Mouse (Mus musculus) spleen, adult 2 months (tissue): Measurements from ENCODE around the gene Pla2g2f.

Experiments
- CTCF ChIP-seq: fragments of 200-500 bp; IDR thresholded peaks from 2 replicates; pipeline ENCODE4 v1.5.1; 2011; ENCODE audit warnings: mild to moderate bottlenecking, inconsistent platforms; ENCODE audit not compliant: insufficient read depth, insufficient read length, insufficient replicate concordance; ENCODE audit errors: extremely low read depth
- POLR2A ChIP-seq: fragments of 200-500 bp; IDR thresholded peaks from 2 replicates; pipeline ENCODE4 v1.6.1; 2011; ENCODE audit warnings: low read depth, low read length, inconsistent platforms

DNA sequence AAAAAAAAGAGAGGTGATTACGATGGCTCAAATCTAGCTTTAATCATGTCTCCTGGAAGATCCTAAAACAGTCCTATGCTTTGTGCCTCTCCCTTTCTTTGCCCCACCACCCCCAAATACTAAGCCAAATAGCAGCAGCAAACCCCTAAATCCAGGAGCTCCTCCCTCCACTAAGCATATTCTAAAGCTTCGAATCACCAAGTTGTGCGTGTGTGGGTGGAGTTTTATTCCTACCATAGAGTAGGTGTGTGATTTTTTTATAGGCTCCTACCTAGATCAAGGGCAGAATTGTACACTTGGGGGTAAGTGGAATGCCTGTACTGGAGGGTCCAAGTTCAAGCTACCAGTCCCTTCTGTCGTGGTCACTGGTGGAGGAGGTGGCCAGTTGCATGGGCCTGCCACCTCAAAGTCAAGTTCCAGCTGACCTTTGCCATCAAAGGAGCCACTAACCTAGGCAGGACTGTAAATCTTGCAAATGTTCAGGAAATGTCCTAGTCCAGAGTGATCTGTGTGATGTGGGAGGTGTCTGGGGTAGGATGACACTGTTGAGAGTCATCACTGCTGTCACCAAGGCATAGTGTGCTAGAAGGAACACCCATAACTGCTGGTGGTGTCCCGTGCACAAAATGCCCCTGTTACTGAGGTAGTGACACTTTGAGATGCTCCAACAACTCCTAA, 38.7 kb downstream of the Pla2g2f start:
- TF ChIP-seq CTCF (no peak), POLR2A (no peak)
